Mouse (Mus musculus): ENCODE results near the gene Dok1.

Dok1 gene

DNA sequence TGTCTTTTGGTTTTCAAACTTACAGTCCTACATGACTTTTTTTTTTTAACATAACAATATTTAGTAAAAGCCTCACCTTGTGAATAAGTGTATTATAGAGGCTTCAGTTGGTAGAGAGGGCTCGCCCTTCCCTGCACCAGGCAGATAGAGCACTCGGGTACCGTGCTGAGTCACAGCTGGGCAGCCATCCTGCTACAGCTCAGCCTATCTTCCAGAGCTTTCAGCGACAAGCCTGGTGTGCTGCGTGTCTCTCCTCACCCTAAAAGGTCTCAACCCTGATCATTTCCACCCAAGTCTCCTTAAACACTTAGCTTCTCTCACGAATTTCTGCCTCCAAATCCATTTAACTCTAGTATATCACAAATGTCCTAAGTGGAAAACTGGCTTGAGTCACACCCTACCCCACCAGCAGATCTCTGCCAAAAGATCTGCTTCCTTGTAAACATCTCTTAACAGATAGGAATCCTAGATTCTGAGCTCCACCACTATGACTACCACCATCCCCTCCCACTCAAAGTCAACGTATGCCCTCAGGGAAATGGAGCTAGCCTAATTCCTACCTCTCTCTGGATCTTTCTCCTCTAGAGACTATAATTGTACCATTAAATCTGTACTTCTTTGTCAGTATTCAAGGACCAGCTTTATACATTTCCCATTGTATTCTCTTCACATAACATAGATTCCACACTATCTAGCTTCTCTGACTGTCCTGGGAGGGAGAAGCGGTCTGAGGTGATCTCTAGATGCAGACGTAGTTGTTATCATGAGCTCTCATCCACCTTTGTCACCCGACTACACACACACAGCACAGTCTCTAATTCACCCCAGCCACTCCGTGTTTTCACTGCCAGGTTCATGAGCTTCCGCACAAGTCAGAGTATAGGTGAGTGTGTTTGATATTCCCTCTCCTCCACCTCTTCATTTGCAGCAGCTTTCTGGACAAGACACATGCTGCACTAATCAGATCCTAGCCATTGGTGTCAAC lies 18.5 kb downstream of the Dok1 start:
- DNase-seq (ENCODE audit: low spot score in 2 of 2), result peak; percentile 78 to 81

DNA sequence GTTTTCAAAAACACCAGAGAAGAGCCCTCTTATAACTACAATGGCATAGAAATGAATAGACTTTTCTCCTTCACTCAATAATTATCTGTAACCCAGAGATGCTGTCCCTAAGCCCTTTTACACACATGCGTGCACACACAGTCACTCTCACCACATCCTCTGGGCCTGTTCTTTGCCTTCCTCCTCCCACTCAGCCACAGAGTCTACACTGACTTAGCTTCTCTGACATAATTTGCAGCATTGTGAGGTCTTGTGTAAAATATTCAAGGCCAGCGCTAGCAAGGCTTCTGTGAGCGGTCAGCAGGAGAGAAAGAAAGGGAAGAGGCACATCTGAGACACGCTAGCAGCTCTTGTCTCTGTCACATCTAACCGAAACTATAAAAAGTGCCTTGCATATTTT lies 19.8 kb downstream of the Dok1 start:
- peak in 1 of 2 experiments; percentile 39 for DNase-seq (ENCODE audit: low spot score in 2 of 2)

DNA sequence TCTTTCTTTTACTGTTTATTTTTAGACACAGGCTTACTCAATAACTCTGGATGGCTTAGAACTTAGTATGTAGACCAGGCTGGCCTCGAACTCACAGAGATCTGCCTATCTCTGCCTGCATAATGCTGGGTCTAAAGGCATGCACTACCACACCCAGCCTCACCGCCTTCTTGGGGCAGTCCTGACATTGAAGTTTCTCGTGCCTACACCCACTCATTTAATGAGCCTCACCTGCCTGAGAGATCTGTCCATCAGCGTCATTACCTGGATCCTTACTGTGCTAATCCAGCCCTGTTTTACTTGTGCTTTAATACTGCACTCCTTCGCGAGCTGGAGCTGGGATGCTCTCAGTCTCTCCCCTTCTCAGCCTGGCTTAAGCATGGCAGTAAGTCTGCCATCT lies 21.5 kb downstream of the Dok1 start:
- no peak for DNase-seq (ENCODE audit: low spot score in 2 of 2)

DNA sequence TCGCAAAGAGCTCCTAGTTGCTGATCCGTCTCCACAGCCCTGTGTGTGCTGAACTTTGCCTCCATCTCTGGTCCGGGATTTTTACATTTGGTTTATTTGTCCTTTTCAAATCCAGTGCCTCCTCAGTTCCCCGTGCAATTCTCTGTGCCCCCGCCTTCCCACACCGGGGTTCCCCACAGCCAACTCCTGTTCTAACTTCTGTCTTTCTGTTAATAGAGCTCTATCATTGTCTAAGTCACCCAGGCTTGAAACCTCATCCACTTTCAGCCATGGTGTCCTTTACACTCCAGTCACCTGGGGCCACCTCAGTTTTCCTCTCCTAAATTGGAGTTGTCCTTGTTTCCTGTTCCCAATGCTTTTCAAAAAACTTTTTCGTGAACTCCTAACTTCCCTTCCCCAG lies 22.0 kb downstream of the Dok1 start:
- DNase-seq (ENCODE audit: low spot score in 2 of 2), result no peak

DNA sequence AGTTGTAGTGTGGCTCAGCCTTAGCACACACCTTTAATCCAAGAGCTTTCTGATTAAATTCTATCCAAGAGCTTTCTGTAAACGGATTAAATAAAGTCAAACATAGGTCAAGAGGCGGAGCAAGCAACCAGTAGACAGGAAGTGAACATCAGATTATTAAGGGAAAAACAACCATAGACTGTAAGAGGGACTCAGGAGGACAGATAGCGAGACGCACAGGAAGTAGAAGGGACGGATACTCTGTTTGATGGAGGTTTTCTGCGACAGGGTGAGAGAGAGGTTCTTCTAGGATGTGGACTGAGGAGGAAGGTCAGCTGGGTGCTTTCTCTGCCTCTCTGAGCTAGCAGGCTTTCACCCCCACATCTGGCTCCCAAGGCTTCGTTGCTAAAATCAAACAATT lies 23.3 kb downstream of the Dok1 start:
- DNase-seq (ENCODE audit: low spot score in 2 of 2), result peak in 1 of 2 experiments; percentile 65

- DNase-seq (ENCODE audit: low spot score in 2 of 2), result peak in 1 of 2 experiments; percentile 64
Measured at GRCm38 (mm10) chr6:83008659-83009058, 24.6 kb downstream of the Dok1 start.

DNA sequence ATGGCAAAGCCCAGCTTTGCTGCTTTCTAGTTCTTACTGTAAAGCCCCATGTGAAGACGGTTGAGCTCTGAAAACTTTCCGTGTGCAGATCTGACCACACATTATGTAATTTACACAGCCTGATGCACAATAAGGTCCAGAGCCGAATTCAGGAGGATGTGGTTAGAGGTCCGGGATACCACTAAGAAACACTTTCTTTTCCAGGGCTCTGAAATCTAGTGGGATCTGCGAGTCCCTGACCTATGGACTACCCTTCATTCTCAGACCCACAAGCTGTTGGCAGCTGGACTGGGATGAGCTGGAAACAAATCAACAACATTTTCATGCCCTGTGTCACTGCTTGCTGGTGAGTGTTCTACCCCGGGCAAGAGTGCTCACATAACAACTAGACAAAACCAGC lies 27.2 kb downstream of the Dok1 start:
- DNase-seq (ENCODE audit: low spot score in 2 of 2), result peak in 1 of 2 experiments; percentile 57

- DNase-seq (ENCODE audit: low spot score in 2 of 2), result peak in 1 of 2 experiments; percentile 62
Measured at GRCm38 (mm10) chr6:83005444-83006011, 27.7 kb downstream of the Dok1 start.

GRCm38 (mm10) chr6:83004872-83005271 lies 28.4 kb downstream of the Dok1 start:
- peak; percentile 63 to 73 for DNase-seq (ENCODE audit: low spot score in 2 of 2)

DNA sequence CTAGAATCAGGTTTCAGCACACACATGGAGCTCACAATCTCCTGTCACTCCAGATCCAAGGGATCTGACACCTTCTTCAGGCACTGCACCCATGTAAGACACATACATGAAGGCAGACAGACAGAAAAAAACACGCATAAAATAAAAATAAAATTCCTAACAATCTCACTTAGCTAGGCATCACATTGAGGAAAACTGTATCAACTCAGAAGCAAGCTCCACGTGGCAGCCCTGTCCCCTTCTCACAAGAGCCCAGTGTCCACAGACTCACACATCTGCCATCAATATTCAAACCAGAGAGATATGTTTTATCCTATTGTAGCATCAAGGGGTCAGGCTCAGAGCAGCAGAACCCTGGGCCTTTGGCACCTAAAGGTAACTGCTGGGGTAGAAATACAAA lies 29.0 kb downstream of the Dok1 start:
- DNase-seq (ENCODE audit: low spot score in 2 of 2), result no peak

GRCm38 (mm10) chr6:83003850-83004249 lies 29.4 kb downstream of the Dok1 start:
- DNase-seq (ENCODE audit: low spot score in 2 of 2), result peak in 1 of 2 experiments; percentile 61

DNA sequence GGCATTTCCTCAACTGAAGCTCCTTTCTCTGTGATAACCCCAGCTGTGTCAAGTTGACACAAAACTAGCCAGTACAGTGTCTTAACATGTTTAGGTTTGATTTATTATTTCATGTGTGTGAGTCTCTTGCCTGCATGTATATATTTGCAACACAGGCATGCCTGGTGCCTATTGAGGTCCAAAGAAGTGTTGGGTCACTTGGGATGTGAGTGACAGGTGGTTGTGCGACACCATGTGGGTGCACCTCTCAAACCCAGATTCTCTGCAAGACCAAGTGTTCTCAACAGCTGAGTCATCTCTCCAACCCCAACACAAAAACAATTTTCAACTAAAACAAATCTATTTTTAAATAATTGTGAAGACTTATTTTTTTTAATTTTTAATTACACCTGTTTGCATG lies 30.2 kb downstream of the Dok1 start:
- no peak for DNase-seq (ENCODE audit: low spot score in 2 of 2)

DNA sequence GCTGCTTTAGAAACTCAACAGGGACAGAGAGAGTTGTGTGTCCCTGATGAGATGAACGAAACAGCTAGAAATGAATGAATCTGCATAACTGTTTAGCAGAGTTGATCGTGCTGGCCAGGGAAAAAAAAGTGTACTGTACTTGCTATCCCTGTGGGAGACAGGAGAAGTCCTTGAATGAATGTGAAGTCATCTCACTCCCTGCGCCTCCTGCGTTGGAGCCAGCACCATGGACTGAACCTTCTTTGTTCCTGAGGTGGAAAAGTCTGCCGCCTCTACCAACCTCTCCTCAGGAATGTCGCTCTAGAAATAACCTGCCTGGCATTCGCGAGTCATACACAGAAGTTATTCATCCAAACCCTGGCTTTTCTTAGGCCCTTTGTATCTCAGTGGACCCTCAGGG lies 33.3 kb downstream of the Dok1 start:
- DNase-seq (ENCODE audit: low spot score in 2 of 2), result no peak

- peak in 1 of 2 experiments; percentile 60 for DNase-seq (ENCODE audit: low spot score in 2 of 2)
Measured at GRCm38 (mm10) chr6:82998326-82998725, 34.9 kb downstream of the Dok1 start.

DNA sequence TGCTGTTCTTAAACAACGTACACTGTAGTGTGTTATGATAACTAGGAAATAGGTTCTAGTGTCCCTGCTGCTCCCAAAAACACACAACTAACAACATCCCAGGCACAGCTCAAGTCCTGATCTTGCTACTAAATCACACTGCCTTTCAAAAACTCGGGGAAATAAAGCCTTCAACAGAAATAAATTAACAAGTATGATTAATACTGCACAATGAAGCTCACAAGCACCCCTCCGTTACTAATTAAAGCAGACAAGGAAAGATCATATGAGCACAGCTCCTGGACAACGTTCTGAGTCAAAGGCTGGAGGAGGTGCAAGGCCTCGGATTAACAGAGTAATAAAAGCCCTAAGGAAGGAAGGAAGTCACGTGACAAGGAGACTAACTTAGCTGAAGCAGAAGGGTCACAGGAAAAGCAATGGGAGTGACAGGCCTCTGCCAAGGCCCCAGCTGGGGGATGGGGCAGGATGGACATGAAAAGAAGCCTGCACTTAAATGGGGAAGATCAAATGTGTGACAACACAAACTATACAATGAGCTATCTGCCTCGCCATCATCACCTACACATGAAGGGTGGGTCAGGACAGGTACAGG lies 35.7 kb downstream of the Dok1 start:
- DNase-seq (ENCODE audit: low spot score in 2 of 2), result peak in 1 of 2 experiments; percentile 70

DNA sequence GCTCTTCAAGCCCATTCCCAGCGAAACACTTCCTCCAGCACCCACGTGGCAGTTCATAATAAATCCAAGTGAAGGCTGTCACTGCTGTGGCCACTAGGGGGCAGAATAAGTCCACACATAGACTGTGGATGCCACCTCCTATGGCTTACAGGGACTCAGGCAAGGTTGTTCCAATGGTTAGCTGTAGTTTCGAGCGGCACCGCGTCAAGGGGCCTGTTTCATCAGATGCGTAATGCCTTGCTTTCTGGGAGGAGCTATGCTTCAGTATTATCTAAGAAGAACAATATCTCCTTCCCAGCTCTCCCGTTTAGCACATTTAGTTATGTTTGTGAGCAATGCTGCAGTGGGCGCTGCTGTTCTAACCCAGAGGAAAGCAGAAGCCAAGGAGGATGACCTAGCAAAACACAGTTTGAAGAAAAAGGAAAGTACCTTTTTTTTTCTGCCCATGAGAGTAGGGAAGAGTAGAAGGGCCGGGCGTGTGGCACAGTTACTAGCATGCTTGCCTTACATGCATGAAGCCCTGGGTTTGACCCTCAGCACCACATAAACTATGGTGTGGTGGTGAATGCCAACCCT lies 36.4 kb downstream of the Dok1 start:
- DNase-seq (ENCODE audit: low spot score in 2 of 2), result peak; percentile 90 to 95

- no peak for DNase-seq (ENCODE audit: low spot score in 2 of 2)
Measured at GRCm38 (mm10) chr6:82994372-82994771, 38.9 kb downstream of the Dok1 start.

DNA sequence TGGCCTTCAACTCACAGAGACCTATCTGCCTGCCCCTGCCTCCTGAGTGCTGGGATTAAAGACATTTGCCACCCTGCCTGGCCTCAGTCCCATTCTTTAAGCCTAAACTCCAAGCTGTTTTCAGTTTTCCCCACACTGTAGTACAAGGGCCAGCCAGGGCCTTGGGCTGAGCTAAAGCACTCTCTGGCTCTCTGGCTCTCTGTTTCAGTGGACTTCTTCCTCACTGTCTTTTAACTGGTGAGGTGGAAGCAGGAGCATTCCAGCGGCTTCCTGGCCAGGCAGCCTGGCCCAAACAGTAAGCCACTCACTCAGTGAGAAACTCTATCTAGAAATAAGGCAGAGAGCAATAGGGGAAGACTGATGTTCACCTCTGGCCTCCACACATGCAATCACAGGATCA lies 39.6 kb downstream of the Dok1 start:
- DNase-seq (ENCODE audit: low spot score in 2 of 2), result no peak

- DNase-seq (ENCODE audit: low spot score in 2 of 2), result no peak
Measured at GRCm38 (mm10) chr6:82987411-82987971, 45.8 kb downstream of the Dok1 start.
